Mouse (Mus musculus) limb, embryonic 15.5 days (tissue): ENCODE data around the gene Parp1. TPM values are rescaled to one million over a fixed set of nuclear protein-coding genes. Genes with fewer than 3 reads are reported as not detected.

Experiments used
- ATAC-seq: fragments of 200-750 bp; cut with Nextera tagmentation; 2 replicates; pipeline ENCODE4 v1.8.0; 2017; ENCODE audit warnings: low read depth, moderate TSS enrichment; ENCODE audit not compliant: insufficient number of reproducible peaks, low FRiP score, low TSS enrichment
- H3K27ac ChIP-seq: fragments of 300-500 bp; sonication (generic); 2 replicates; pipeline ENCODE4 v1.5.1; 2015; ENCODE audit warnings: moderate library complexity, mild to moderate bottlenecking, inconsistent platforms
- H3K27me3 ChIP-seq: fragments of 300-500 bp; sonication (generic); 2 replicates; pipeline ENCODE4 v1.6.1; 2015; ENCODE audit warnings: inconsistent platforms
- H3K36me3 ChIP-seq: fragments of 300-500 bp; sonication (generic); 2 replicates; pipeline ENCODE4 v1.6.1; 2015; ENCODE audit warnings: inconsistent platforms
- H3K4me1 ChIP-seq: fragments of 300-500 bp; sonication (generic); 2 replicates; pipeline ENCODE4 v1.6.1; 2015; ENCODE audit warnings: inconsistent platforms
- H3K4me2 ChIP-seq: fragments of 300-500 bp; sonication (generic); 2 replicates; pipeline ENCODE4 v1.6.1; 2015; ENCODE audit warnings: mild to moderate bottlenecking, inconsistent platforms
- H3K4me3 ChIP-seq: fragments of 300-500 bp; sonication (generic); 2 replicates; pipeline ENCODE4 v1.5.1; 2015; ENCODE audit warnings: mild to moderate bottlenecking, inconsistent platforms
- H3K9ac ChIP-seq: fragments of 300-500 bp; sonication (generic); 2 replicates; pipeline ENCODE4 v1.6.1; 2015; ENCODE audit warnings: inconsistent platforms
- H3K9me3 ChIP-seq: fragments of 300-500 bp; sonication (generic); 2 replicates; pipeline ENCODE4 v1.6.1; 2016; ENCODE audit warnings: inconsistent platforms
- WGBS: fragments of 180-500 bp; shearing (Covaris S2); methylation state at CpG from one replicate; pipeline ENCODE4 v1.1.7; 2015; 5-methylcytosine and 5-hydroxymethylcytosine counted together
- polyA plus RNA-seq: library from polyadenylated mRNA; unstranded; fragments of >200 nt; fragmentation: Nextera tagmentation; extraction: Ambion mirVana; gene quantifications from 2 replicates; pipeline ENCODE4 v1.2.1, GENCODE M21; 2015

Parp1 gene
- polyA plus RNA-seq, result 99.9 and 105 TPM in 2 replicates

- Histone ChIP-seq H3K4me2 (peak within 1 kb of the TSS; percentile 64), H3K36me3 (peaks cover 15% of the 10 kb centered on the region), H3K4me3 (peak within 1 kb of the TSS; percentile 93), H3K9me3 (no peaks in the 10 kb centered on the region), H3K9ac (peak within 1 kb of the TSS; percentile 71), H3K4me1 (peaks cover 19% of the 10 kb centered on the region), H3K27ac (peak within 1 kb of the TSS; percentile 94), H3K27me3 (no peaks in the 10 kb centered on the region)
- peak; percentile 96 for ATAC-seq
- WGBS, result under 1% methylated on average over 63 of the region's 67 CpGs
These were observed at the start of gene Parp1 for GRCm38 (mm10) chr1:180568761-180569452. Parp1 (plus strand) TSS chr1:180568924.

DNA sequence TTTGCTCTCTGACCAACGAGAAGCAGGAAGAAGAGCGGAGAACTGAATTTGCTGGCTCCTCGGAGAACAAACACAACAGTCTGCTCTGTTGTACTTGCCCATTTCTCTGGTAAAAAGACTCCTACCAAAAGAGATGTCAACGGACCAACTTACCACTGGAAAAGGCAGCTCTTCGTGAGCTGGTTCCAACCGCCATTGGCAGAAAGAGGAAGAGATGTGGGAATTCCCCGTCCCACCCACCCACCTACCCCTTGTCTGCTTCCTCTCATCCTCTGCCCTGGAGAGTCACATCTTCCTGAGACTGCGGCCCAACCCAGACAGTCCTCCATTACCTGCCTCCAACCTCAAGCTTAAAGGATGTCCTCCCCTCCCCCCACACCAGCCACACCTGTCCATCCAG lies 49.2 kb upstream of the Parp1 start:
- H3K27me3 ChIP-seq, result no peaks in the 10 kb centered on the region
- H3K4me2 ChIP-seq, result no peak overlapping the region
- peaks cover 2% of the 10 kb centered on the region; the same call in 1 of the 2 replicates for H3K4me1 ChIP-seq
- WGBS, result 88% methylated on average over 8 of the region's 8 CpGs
- H3K9me3 ChIP-seq, result no peaks in the 10 kb centered on the region
- H3K4me3 ChIP-seq, result no peak overlapping the region
- H3K27ac ChIP-seq, result no peak overlapping the region
- no peaks in the 10 kb centered on the region for H3K36me3 ChIP-seq
- no peak overlapping the region for H3K9ac ChIP-seq
- ATAC-seq, result no peak

GRCm38 (mm10) chr1:180520190-180520589 lies 48.5 kb upstream of the Parp1 start:
- Histone ChIP-seq H3K27me3 (no peaks in the 10 kb centered on the region), H3K4me2 (no peak overlapping the region), H3K27ac (no peak overlapping the region), H3K9me3 (no peaks in the 10 kb centered on the region), H3K9ac (no peak overlapping the region), H3K4me1 (no peaks in the 10 kb centered on the region), H3K4me3 (no peak overlapping the region), H3K36me3 (no peaks in the 10 kb centered on the region)
- WGBS, result 50% methylated on average over 7 of the region's 7 CpGs
- ATAC-seq, result no peak

- no peaks in the 10 kb centered on the region for H3K27me3 ChIP-seq
- H3K9me3 ChIP-seq, result no peaks in the 10 kb centered on the region
- H3K4me2 ChIP-seq, result no peak overlapping the region
- no peaks in the 10 kb centered on the region for H3K4me1 ChIP-seq
- WGBS, result 76% methylated on average over 2 of the region's 2 CpGs
- no peak overlapping the region for H3K27ac ChIP-seq
- H3K4me3 ChIP-seq, result no peak overlapping the region
- no peak overlapping the region for H3K9ac ChIP-seq
- H3K36me3 ChIP-seq, result no peaks in the 10 kb centered on the region
- no peak for ATAC-seq
These were observed 45.4 kb upstream of the Parp1 start for GRCm38 (mm10) chr1:180523320-180523719.

DNA sequence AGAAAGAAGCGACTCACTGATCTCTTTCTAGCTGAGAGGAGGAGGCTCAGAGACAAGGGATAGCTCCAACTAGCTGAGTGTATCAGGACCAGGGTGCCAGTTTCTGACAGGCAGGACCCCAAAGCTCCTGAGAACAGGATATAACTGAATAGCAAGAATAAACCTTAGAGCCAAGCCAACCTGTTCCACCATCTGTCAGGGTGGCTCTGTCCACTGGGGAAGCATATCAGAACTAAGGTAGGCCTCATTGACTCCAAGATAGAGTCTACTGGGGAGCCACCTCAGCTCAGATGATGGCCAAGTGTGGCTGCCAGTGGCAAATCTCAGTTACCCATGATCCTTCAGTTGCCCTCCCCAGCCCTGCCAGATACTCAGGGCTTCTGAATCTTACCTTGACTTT lies 43.4 kb upstream of the Parp1 start:
- Histone ChIP-seq H3K4me1 (no peaks in the 10 kb centered on the region), H3K27ac (no peak overlapping the region), H3K9me3 (no peaks in the 10 kb centered on the region), H3K4me2 (no peak overlapping the region), H3K27me3 (no peaks in the 10 kb centered on the region), H3K9ac (no peak overlapping the region), H3K36me3 (no peaks in the 10 kb centered on the region), H3K4me3 (no peak overlapping the region)
- ATAC-seq, result no peak
- 88% methylated on average over 1 of the region's 1 CpGs for WGBS

DNA sequence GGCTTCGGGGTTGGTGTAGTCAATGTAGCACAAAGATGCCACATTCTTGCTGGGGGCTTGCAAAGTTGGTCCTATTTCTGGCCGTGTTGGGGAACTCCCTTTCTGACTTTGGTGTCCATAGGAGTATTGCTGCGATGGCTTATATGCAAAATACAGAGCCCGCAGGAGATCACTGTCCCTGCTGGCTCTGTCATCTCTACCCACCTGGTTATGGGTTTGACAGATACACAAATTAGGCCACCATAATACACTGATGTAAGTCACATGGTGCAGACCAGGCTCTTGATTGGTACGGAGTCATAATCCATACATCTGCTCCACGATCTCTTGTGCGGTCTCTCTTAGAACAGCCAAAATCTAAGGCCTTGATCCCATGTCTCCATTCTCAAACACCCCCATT lies 38.9 kb upstream of the Parp1 start:
- H3K4me1 ChIP-seq, result no peaks in the 10 kb centered on the region
- no peak for ATAC-seq

GRCm38 (mm10) chr1:180530457-180531263 lies 38.1 kb upstream of the Parp1 start:
- Histone ChIP-seq H3K9me3 (peaks cover 5% of the 10 kb centered on the region; the same call in 1 of the 2 replicates), H3K4me3 (no peak overlapping the region), H3K4me1 (no peaks in the 10 kb centered on the region), H3K27me3 (no peaks in the 10 kb centered on the region), H3K9ac (no peak overlapping the region), H3K27ac (no peak overlapping the region), H3K4me2 (no peak overlapping the region), H3K36me3 (no peaks in the 10 kb centered on the region)
- ATAC-seq, result no peak
- WGBS, result 61% methylated on average over 8 of the region's 8 CpGs

More for the DNA sequence above, 38.9 kb upstream of the Parp1 start:
- no peak overlapping the region for H3K27ac ChIP-seq
- 87% methylated on average over 7 of the region's 7 CpGs for WGBS
- no peaks in the 10 kb centered on the region for H3K36me3 ChIP-seq
- H3K27me3 ChIP-seq, result no peaks in the 10 kb centered on the region
- H3K9ac ChIP-seq, result no peak overlapping the region
- no peak overlapping the region for H3K4me3 ChIP-seq
- peaks cover 5% of the 10 kb centered on the region; the same call in 1 of the 2 replicates for H3K9me3 ChIP-seq
- no peak overlapping the region for H3K4me2 ChIP-seq

GRCm38 (mm10) chr1:180532671-180533070 lies 36.1 kb upstream of the Parp1 start:
- no peak overlapping the region for H3K4me2 ChIP-seq
- H3K9ac ChIP-seq, result no peak overlapping the region
- WGBS, result 96% methylated on average over 11 of the region's 11 CpGs
- peaks cover 5% of the 10 kb centered on the region; the same call in 1 of the 2 replicates for H3K9me3 ChIP-seq
- no peaks in the 10 kb centered on the region for H3K4me1 ChIP-seq
- no peaks in the 10 kb centered on the region for H3K36me3 ChIP-seq
- no peak overlapping the region for H3K27ac ChIP-seq
- no peaks in the 10 kb centered on the region for H3K27me3 ChIP-seq
- no peak overlapping the region for H3K4me3 ChIP-seq
- ATAC-seq, result no peak

GRCm38 (mm10) chr1:180536719-180537118 lies 32.0 kb upstream of the Parp1 start:
- peaks cover 5% of the 10 kb centered on the region; the same call in 1 of the 2 replicates for H3K9me3 ChIP-seq
- H3K4me2 ChIP-seq, result no peak overlapping the region
- H3K4me3 ChIP-seq, result no peak overlapping the region
- H3K9ac ChIP-seq, result no peak overlapping the region
- H3K4me1 ChIP-seq, result no peaks in the 10 kb centered on the region
- no peaks in the 10 kb centered on the region for H3K27me3 ChIP-seq
- no peaks in the 10 kb centered on the region for H3K36me3 ChIP-seq
- no peak overlapping the region for H3K27ac ChIP-seq
- 62% methylated on average over 5 of the region's 5 CpGs for WGBS
- no peak for ATAC-seq

DNA sequence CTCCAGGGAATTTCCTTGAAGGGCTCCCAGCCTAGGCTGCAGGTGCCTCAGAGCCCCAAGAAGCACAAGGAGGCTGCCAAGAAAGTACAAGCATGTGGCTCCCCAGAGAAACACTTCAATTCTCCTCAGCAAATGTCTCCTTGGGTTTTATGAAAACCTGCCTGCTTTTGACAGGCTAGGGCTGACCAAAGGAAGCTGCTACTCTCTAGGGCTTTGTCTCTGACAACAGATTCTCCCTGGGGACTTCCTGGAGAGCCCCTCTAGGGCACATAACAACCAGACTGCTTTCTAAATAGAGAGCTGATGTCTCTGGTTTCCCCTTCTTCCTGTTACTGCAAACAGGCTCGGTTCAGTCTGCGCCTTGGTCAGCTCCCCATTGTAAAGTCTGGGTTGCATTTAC lies 27.5 kb upstream of the Parp1 start:
- no peak for ATAC-seq
- no peak overlapping the region for H3K4me3 ChIP-seq
- no peaks in the 10 kb centered on the region for H3K36me3 ChIP-seq
- H3K9me3 ChIP-seq, result no peaks in the 10 kb centered on the region
- H3K4me1 ChIP-seq, result no peaks in the 10 kb centered on the region
- whole genome bisulfite sequencing, result 31% methylated on average over 2 of the region's 2 CpGs
- no peak overlapping the region for H3K27ac ChIP-seq
- H3K9ac ChIP-seq, result no peak overlapping the region
- no peaks in the 10 kb centered on the region for H3K27me3 ChIP-seq
- H3K4me2 ChIP-seq, result no peak overlapping the region

- no peaks in the 10 kb centered on the region for H3K4me1 ChIP-seq
- no peaks in the 10 kb centered on the region for H3K9me3 ChIP-seq
- no peak overlapping the region for H3K4me3 ChIP-seq
- no peak overlapping the region for H3K4me2 ChIP-seq
- H3K27me3 ChIP-seq, result no peaks in the 10 kb centered on the region
- no peak overlapping the region for H3K27ac ChIP-seq
- no peaks in the 10 kb centered on the region for H3K36me3 ChIP-seq
- H3K9ac ChIP-seq, result no peak overlapping the region
- 69% methylated on average over 15 of the region's 15 CpGs for WGBS
- no peak for ATAC-seq
These were observed 26.6 kb upstream of the Parp1 start for GRCm38 (mm10) chr1:180541883-180542711.
